Mouse (Mus musculus) left cerebral cortex, postnatal 10 days (tissue): Measurements from ENCODE around the gene Foxn3. TPM values are rescaled to one million over a fixed set of nuclear protein-coding genes. Genes with fewer than 3 reads are reported as not detected.

ENCODE experiments used
- DNase-seq, 2 experiments: peaks; one replicate each; pipeline ENCODE4 v3.0.0; 2021 to 2022; ENCODE audit warnings: low spot score in 2 of 2, mixed read lengths in 1 of 2; ENCODE audit errors: extremely low spot score in 1 of 2
- intact Hi-C: fragments of 180-260 bp; cut with DNase I; formaldehyde crosslinking; loops from one replicate; pipeline ENCODE4 v1.15.1; 2025
- total RNA-seq, 2 experiments: library from RNA; stranded (reverse); gene quantifications; 2 replicates each; pipeline ENCODE4 v1.2.3; 2021

Gene Foxn3
- total RNA-seq, 2 experiments from 2014 or later, result 50.7 to 65.1 TPM

GRCm38 (mm10) chr12:99532342-99532741 is 31.0 kb downstream of the Foxn3 start:
- intact Hi-C loops, result no loop called here
- no peak for DNase-seq

- intact Hi-C loops, result no loop called here
- no peak for DNase-seq
Measured at GRCm38 (mm10) chr12:99529687-99530411, 33.5 kb downstream of the Foxn3 start.

DNA sequence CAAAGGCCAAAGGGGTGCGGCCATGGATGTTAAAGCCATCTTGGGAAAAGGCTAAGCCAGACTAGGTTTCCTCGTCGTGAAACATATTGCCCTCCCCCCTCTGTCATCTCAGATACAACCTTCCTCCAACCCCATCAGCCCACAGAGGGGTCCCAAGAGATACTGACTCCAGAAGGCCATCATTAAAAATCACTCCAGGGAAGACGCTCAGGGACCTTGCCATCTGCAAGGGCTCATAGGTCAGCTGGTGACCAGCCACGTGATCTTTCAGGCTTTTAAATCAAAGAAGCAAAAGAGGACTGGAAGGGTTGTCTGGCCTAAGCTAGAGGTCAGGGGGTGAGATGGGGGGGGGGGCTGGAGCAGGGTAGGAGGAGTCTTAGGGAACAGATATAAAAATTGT is 34.4 kb downstream of the Foxn3 start:
- DNase-seq, result no peak
- intact Hi-C loops, result no loop called here

DNA sequence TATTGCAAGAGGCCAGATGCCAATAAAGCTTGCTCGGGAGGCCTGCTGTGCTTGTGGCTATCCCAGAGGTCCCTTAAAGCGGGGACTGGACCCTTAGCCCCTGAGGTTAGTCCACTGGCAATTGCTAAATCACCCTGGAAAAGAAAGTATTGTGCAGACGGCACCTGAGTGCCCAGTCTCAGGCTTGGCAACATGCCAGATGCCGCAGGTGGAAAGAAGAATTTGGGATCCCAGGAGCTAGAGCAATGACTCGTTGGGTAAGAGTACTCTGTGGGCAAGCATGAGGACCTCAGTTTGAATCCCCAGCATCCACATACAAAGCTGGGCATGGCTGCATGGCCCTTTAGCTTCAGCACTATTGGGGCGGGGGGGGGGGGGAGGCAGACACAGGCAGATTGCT is 35.9 kb downstream of the Foxn3 start:
- intact Hi-C loops, result no loop called here
- no peak for DNase-seq

DNA sequence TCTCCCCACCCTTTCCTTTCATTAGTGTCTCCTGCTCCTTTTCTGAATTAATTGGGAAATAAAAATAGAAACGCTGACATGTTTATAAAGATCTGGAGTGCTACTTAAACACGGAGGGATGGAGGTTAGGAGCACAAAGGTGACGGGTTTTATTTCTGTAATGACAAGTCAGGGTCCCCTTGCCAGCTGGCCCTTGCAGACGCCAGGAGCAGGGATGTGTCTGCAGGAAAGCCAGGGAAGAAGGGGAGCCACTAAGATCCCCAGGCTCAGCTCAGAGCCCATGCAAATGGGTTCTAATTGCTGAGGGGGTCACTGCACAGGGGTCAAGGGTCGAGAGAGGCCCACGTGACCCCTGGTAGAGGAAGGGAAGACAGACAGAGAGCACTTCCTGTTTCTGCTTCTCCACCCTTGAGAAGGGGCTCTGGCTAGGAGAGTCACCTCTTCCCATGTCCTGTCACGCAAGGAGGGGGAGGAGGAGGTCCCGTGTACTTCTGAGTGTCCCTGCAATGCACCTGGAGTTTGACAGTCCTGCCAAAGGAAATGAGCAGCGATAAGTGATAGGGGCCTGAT is 36.7 kb downstream of the Foxn3 start:
- DNase-seq, result no peak
- intact Hi-C loops, result no loop called here

GRCm38 (mm10) chr12:99522882-99523281 is 40.5 kb downstream of the Foxn3 start:
- no peak for DNase-seq
- intact Hi-C loops, result no loop called here

DNA sequence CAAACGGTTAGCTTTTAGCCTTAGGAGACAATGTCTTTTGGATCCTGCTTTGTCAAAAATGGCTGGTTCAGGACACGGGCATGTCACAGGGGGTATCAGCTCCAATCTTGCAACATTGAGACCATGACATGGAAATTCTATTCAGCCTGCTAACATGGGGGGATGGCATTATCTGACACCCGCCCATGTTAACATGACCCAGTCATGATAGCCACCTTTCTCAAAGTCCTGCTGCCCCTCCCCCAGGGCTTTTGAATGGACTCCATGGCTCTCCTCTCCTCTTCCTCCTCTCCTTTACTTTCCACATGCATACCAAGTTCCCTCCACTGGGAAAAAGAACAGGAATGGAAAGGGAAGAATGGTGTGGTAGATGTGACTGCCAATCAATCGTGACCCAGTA is 43.5 kb downstream of the Foxn3 start:
- intact Hi-C loops, result no loop called here
- no peak for DNase-seq

- DNase-seq, result peak in 1 of 2 experiments; percentile 18
- intact Hi-C loops, result no loop called here
Measured at GRCm38 (mm10) chr12:99519191-99519614, 44.2 kb downstream of the Foxn3 start.

DNA sequence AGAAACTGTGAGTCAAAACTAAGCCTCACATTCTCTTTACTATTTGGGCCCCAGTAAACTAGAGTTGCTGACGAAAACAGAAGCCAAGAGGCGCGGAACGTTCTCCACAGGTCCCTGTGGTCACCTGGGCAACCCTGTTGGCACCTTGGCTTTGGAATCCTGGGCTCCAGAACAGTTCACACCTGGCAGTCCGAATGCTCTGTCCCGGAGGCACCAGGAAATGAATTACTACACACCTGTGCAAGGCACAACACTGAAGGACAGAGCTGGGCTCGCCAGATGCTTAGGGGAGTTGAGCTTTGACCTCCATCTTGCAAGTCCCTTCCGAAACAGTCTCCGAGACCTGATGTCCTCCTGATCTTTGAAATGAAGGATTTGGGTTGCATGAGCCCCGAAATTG is 44.7 kb downstream of the Foxn3 start:
- intact Hi-C loops, result no loop called here
- DNase-seq, result no peak

DNA sequence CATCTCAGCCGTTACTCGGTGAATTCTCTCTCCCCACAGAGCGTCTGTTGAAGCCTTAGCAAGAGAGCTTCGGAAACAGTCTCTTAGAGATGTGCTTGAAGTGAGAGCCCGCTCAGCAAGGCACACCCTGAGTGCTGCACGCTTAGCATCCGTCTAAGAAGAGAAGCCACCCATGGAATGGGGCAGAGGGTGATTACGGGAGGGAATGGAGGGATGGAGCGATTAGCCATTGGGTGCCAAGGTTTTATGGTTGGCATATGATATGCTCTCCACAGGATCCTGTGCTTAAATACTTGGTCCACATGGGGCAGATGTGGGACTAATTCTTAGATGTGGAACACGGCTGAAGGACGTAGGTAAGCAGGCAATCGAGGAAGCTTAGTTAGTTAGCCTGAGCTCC is 45.3 kb downstream of the Foxn3 start:
- intact Hi-C loops, result no loop called here
- no peak for DNase-seq

- DNase-seq, result no peak
- intact Hi-C loops, result no loop called here
Measured at GRCm38 (mm10) chr12:99517296-99517695, 46.1 kb downstream of the Foxn3 start.

DNA sequence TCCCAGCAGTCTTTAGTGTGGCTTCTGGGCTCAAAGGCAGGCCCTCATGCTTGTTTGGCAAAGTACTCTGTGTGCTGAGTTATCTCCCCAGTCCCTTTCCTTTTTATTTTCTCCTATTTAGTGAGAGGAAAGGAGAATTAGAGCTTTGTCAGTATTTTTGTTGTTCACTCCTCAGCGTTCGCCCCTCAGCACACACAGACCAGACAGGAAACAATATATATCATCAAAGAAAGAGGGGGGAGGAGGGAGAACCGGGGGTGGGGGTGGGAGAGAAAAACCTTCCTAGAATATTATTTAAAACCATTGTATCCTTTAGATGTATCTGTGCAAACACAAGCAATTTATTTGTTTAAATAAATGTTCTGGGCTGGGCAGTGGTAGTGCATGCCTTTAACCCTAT is 47.9 kb downstream of the Foxn3 start:
- intact Hi-C loops, result no loop called here

GRCm38 (mm10) chr12:99511644-99512043 is 51.7 kb downstream of the Foxn3 start:
- no peak for DNase-seq
- intact Hi-C loops, result no loop called here

More for the DNA sequence above, 47.9 kb downstream of the Foxn3 start:
- DNase-seq, result no peak

DNA sequence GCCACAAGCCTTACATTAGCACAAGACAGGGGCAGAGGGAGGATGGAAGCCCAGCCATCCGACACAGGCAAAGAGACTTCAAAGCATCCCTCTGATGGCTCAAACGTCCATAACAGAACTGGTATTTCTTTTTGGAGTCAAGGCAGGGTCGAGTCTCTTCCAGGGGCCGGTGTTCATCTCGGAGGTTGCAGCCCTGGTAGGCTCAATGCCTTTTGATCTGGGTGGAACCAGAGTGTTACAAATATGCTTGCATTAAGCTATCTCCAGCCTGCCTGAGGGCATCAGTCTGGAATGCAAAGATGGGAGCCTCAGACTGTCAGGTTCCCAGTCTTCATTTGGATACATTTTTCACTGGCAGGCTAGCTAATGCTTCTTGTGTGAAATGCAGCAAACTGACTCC is 52.6 kb downstream of the Foxn3 start:
- no peak for DNase-seq

GRCm38 (mm10) chr12:99502225-99502624 is 61.2 kb downstream of the Foxn3 start:
- DNase-seq, result no peak
- intact Hi-C loops, result no loop called here

More for the DNA sequence above, 52.6 kb downstream of the Foxn3 start:
- intact Hi-C loops, result no loop called here

DNA sequence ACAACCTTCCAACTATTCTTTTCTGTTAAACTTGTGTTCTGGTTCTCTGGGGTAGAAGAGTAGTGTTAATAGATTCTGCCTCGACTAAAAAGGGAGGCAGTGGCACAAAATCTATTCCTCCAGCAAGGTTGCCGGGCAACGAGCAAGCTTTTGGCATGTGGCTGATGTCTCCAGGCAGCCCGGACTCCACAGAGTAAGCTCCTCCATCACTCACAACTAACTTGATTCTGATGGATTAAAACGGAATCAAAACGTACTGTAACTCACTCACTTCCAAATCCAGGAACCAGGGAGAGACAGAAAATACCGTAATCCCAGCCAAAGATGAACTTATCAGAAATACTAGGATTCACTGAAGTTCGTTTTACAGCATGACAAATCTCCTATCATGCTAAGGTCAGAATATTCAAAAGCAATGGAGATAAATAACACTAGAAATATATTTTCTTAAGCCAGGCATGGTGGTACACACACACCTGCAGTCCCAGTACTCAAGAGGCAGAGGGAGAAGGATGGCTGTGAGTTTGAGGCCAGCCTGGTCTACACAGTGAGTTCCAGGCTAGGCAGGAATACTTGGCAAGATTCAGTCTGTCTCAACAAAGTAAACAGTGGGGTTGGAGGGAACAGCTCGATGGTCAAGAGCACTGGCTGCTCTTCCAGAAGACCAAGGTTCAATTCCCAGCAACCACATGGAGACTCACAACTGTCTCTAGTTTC is 64.2 kb downstream of the Foxn3 start:
- peak; percentile 47 to 68 for DNase-seq
- intact Hi-C loops, result no loop called here

GRCm38 (mm10) chr12:99498189-99498977 is 65.0 kb downstream of the Foxn3 start:
- intact Hi-C loops, result no loop called here
- DNase-seq, result no peak

DNA sequence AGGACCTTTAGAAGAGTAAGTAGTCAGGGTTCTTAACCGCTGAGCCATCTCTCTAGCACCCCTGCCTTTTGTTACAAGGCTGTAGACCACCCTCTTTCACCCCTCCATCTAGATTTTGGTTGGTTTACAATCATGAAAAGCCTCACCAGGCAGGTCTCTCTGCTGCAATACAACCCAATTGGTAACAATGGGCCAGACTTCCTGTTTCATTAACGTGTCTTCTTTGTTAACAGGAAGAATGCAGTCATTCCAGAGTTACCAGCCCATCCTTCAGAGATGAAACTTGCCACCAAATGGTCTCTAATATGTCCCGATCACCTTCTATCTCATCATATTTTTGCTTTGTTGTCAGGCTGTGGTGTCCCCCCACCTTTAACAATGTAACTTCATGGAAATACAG is 66.4 kb downstream of the Foxn3 start:
- DNase-seq, result no peak
- intact Hi-C loops, result no loop called here

DNA sequence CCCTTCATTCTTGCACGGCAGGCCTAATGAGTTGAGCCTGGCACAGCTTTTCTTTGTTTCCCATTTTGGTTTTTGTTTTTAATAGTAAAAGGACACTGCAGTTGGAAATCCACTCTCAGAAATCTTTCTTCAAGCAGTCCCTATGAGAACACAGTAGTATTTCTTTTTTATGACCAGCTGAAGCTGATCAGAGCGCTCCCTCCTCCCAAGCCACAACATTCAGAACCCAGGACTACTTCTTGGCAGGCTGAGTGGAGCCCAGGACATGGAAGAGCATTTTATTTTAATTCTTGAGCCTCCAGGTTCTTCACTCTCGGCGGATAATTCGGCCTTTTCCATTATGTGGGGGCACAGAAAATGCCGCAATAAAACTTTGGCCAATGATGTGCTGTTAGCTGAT is 73.2 kb downstream of the Foxn3 start:
- DNase-seq, result no peak
- intact Hi-C loops, result no loop called here
